Mouse (Mus musculus): ENCODE measurements around the gene Ccdc28a. TPM values are rescaled to one million over a fixed set of nuclear protein-coding genes. Genes with fewer than 3 reads are reported as not detected.

The Ccdc28a gene
- polyA plus RNA-seq, 1 experiment from 2014 or later, result 22.1 TPM

DNA sequence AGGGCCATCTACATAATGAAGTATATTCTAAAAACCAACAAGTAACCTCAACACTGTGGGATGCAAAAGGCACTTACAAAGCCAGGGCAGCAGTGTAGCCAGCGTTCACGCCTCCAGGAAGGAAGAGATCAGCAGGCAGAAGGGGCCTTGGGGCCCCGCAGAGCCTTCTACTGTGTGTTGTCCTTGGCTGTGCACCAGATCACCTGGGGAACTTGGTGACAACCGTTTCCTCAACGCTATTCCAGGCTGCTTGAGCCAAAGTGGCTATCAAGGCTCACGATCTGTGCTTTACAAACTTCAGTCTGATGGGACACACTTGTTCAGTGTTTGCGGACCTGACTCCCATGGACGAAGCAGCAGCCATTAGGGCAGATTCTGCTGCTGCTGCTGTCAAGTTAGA lies 43.1 kb downstream of the Ccdc28a start:
- H3K27ac ChIP-seq, result no peak overlapping the region
- H3K4me2 ChIP-seq (replicated peaks), result no peak overlapping the region
- H3K4me1 ChIP-seq (replicated peaks), result 0 out of 2 replicates have a peak, but pooled peaks cover 2% of the 10 kb centered on the region
- no peaks in the 10 kb centered on the region for H3K9me3 ChIP-seq
- H3K9ac ChIP-seq, result no peak overlapping the region
- no peaks in the 10 kb centered on the region for H3K36me3 ChIP-seq
- WGBS, result 52% methylated on average over 8 of the region's 8 CpGs
- no peak overlapping the region for H3K4me3 ChIP-seq (replicated peaks)
- ATAC-seq, result peak; percentile 49
- H3K27me3 ChIP-seq (replicated peaks), result no peaks in the 10 kb centered on the region

DNA sequence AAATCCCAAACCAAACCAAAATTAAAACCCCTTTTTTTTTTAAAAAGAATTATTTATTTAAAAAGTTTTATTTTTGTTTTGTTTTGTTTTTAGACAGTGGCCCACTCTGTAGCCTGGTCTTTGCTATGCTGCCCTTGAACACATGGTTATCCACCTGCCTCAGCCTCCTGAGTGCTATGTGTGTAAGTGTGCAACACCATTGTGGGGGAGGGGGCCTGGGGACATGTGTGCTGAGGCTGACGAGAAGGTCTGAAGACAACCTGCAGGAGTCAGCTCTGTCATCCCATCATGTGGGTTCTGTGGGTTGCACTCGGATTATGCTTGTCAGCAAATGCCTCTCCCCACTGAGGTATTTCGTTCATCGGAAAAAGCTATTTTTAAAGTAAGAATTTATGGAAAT lies 45.3 kb downstream of the Ccdc28a start:
- Histone ChIP-seq H3K9me3 (no peaks in the 10 kb centered on the region), H3K4me3 (replicated peaks) (no peak overlapping the region), H3K4me1 (replicated peaks) (no peaks in the 10 kb centered on the region), H3K4me2 (replicated peaks) (no peak overlapping the region), H3K27ac (no peak overlapping the region), H3K9ac (no peak overlapping the region), H3K27me3 (replicated peaks) (no peaks in the 10 kb centered on the region), H3K36me3 (no peaks in the 10 kb centered on the region)
- WGBS, result 70% methylated on average over 4 of the region's 4 CpGs
- no peak for ATAC-seq

DNA sequence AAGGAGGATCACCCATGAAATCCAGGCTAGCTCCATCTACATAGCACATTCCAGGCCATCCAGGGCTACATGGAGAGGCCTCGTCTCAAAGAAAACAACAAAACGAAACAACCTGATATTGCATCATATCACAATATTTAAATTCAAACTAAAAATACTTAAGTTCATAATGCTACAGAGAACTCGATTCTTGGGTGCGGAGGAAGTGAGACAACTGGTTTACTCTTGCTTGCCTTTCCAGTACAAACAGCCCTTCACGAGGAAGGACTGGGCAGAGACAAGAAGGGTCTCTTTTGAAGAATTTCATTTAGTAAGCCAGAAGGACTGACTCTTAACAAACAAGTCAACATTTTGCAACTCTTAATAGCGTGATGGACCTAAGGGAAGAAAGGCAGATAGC lies 46.2 kb downstream of the Ccdc28a start:
- H3K9ac ChIP-seq, result no peak overlapping the region
- no peaks in the 10 kb centered on the region for H3K27me3 ChIP-seq (replicated peaks)
- no peaks in the 10 kb centered on the region for H3K4me1 ChIP-seq (replicated peaks)
- no peak overlapping the region for H3K27ac ChIP-seq
- ATAC-seq, result no peak
- H3K9me3 ChIP-seq, result no peaks in the 10 kb centered on the region
- H3K4me3 ChIP-seq (replicated peaks), result no peak overlapping the region
- no peak overlapping the region for H3K4me2 ChIP-seq (replicated peaks)
- H3K36me3 ChIP-seq, result no peaks in the 10 kb centered on the region
- 73% methylated on average over 6 of the region's 6 CpGs for WGBS

DNA sequence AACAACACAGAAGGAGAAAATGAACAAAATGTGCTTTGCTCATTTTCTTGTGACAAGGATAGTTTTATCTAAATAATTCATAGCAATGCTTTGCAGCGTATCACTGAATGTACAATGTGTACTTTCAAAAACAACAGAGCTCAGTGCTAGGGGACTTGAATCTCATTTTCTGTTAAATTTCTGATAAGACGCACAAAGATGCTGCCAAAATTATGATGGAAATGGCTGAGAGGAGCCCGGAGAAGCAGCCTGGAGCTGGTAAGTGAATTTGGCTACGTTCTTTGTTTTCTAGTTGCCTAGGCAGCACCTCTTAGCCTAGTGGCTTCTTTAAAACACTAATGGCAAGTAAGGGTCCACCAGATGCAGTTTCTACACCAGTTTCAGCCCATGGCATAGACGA lies 52.6 kb downstream of the Ccdc28a start:
- Histone ChIP-seq H3K9me3 (no peaks in the 10 kb centered on the region), H3K27ac (no peak overlapping the region), H3K4me2 (replicated peaks) (no peak overlapping the region), H3K36me3 (no peaks in the 10 kb centered on the region), H3K27me3 (replicated peaks) (no peaks in the 10 kb centered on the region), H3K4me1 (replicated peaks) (no peaks in the 10 kb centered on the region), H3K9ac (no peak overlapping the region), H3K4me3 (replicated peaks) (no peak overlapping the region)
- 78% methylated on average over 5 of the region's 5 CpGs for WGBS
- ATAC-seq, result no peak

DNA sequence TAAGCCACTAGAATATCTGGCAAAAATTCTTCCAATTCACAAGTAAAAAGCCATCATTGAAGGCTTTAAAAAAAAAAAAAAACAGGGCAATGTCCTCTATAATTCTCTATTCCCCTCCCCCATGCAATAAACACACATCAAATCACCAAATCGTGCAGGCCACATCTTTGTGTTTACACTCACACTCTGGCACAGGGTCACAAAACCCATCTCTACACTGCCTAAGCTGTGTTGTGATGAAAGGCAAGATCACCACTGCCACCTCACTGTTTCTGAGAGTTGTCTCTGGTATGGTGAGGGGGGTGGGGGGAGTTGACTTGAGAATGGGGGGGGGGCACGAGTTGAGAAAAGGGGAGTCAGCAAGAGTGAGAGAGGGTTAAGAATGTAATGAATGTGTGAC lies 57.5 kb downstream of the Ccdc28a start:
- Histone ChIP-seq H3K9ac (no peak overlapping the region), H3K4me2 (replicated peaks) (no peak overlapping the region), H3K4me3 (replicated peaks) (no peak overlapping the region), H3K9me3 (no peaks in the 10 kb centered on the region), H3K27ac (no peak overlapping the region), H3K36me3 (no peaks in the 10 kb centered on the region), H3K4me1 (replicated peaks) (no peaks in the 10 kb centered on the region), H3K27me3 (replicated peaks) (no peaks in the 10 kb centered on the region)
- 46% methylated on average over 2 of the region's 2 CpGs for WGBS
- ATAC-seq, result no peak

DNA sequence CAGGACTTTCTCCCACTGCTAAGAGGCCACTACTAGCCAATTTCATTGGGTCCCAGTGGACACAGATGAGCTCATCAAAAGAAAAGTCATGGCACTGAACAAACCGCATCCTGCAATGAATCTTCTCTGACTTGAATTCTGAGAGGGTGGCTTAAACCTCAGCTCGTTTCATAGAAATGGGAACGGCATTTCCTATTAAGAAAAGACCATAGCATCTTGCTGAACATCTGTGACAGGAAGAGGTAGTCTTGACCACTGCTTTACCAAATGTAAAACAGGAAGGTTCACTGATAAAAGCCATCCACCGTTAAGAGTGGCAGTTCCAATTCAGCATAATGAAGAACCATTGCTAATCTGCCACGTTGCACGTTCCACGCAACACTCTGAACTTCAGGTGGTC lies 58.1 kb downstream of the Ccdc28a start:
- Histone ChIP-seq H3K4me1 (replicated peaks) (no peaks in the 10 kb centered on the region), H3K4me3 (replicated peaks) (no peak overlapping the region), H3K9me3 (no peaks in the 10 kb centered on the region), H3K27me3 (replicated peaks) (no peaks in the 10 kb centered on the region), H3K27ac (no peak overlapping the region), H3K4me2 (replicated peaks) (no peak overlapping the region), H3K9ac (no peak overlapping the region), H3K36me3 (no peaks in the 10 kb centered on the region)
- ATAC-seq, result no peak
- WGBS, result 87% methylated on average over 7 of the region's 7 CpGs

DNA sequence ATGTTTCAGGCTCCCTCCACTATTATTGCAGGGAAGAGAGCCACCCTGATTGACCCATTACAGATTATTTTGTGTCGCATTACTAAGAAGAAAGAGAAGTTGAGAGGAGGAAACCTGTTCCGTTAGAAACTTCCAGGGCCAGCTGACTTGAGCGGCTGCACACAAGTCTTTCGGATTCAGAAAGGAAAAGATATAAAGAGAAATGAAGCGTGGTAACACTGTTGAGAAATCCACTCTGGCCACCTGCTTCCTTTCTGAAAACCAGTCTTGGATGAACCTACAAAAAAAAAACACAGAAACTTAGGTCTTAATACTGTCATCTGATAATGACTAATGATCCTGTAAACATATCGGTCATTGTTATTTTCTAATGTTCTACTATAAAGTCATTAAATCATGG lies 59.7 kb downstream of the Ccdc28a start:
- Histone ChIP-seq H3K4me3 (replicated peaks) (no peak overlapping the region), H3K27me3 (replicated peaks) (no peaks in the 10 kb centered on the region), H3K4me2 (replicated peaks) (no peak overlapping the region), H3K4me1 (replicated peaks) (no peaks in the 10 kb centered on the region), H3K9me3 (no peaks in the 10 kb centered on the region), H3K9ac (no peak overlapping the region), H3K27ac (no peak overlapping the region), H3K36me3 (no peaks in the 10 kb centered on the region)
- 87% methylated on average over 6 of the region's 6 CpGs for WGBS
- ATAC-seq, result no peak

Other genes starting within 250 kb of the Ccdc28a start
- gene Abracl, start 211.7 kb downstream of the Ccdc28a start, polyA plus RNA-seq (2015; fragmentation: Nextera tagmentation; extraction: Ambion mirVana), result 162 and 194 TPM in 2 replicates
- gene Reps1, start 179.1 kb downstream of the Ccdc28a start, polyA plus RNA-seq (2015; fragmentation: Nextera tagmentation; extraction: Ambion mirVana), result 14.8 and 15.1 TPM in 2 replicates
- gene Ect2l, start 24.1 kb downstream of the Ccdc28a start, polyA plus RNA-seq (2015; fragmentation: Nextera tagmentation; extraction: Ambion mirVana), result 0.11 TPM in 1 of 2 replicates, not detected in the other
- gene Nhsl1, start 84.0 kb upstream of the Ccdc28a start, polyA plus RNA-seq (2015; fragmentation: Nextera tagmentation; extraction: Ambion mirVana), result 9.2 and 10.0 TPM in 2 replicates